Mouse (Mus musculus): ENCODE results near the gene F12. TPM values are rescaled to one million over a fixed set of nuclear protein-coding genes. Genes with fewer than 3 reads are reported as not detected.

The F12 gene
- not detected for polyA plus RNA-seq (2014; fragmentation: Illumina TruSeq; extraction: RNeasy Lipid Tissue Mini Kit (QIAGEN cat#74804); ENCODE audit: low read depth, low replicate concordance)

DNA sequence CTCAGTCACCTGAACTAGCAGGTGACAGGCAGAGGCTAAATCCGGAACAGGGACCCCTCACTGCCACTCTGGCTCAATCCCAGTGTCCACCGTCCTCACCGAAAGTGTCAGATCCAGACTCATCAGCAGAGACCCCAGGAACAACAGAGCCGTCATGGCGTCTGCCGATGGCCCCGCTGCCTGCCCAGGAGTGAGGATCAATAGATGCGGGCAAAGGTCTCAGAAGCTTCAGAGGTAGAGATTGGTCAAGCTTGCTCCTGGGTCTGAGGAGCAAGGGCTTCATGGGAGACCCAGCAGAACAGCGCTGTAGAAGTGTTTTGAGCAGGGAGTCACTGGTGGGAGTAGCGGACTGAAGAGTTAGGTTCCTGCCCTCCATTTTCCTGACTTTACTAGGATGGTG, at the start of gene F12:
Gene F12 (minus strand): TSS at position 181 of the 400 bp plus-strand sequence.

DNA sequence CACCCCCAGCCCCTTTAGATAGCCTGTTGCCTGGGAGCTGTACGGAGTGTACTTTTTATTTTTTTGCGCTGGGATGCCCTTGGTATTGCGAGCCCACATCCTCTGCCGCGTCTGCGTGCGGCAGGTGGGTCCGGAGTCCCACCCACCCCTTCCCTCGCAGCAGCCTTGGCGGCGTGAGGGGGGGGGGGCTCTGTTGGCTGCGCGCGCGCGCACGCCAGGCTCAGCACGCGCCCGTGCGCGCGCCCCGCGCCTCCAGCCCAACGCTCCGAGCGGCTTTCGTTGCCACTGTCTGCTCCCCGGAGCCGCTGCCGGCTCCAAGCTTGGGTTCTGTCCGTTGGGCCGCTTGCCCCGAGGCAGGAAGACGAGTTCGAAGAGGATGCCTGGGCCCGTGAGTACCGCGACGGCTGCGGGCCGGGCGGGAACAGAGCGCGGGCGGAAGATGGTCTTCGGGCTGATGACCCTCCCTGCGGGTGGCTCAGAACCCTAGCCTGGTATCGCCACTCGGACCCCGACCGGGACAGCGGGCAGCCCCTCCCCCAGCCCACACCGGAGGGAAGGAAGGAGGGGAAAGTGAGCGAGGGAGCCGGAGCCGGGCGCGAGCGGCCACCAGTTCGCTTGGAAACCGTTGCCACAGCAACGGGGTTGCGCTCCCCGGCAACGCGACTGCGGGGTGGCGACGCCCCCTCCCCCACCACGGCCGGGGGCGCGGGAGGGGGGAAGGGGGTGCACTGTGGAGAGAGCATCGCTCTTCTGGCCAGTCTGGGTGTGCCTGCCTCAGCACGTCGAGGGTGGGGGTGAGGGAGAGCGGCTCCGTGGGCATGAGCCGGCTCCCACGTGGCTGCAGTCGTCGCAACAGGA, 37.7 kb upstream of the F12 start, which contains the start of gene Prr7:
Gene Prr7 (plus strand): TSS at position 241 of the 858 bp plus-strand sequence.

GRCm38 (mm10) chr13:55444937-55445315, 18.3 kb upstream of the F12 start, which contains the start of gene Grk6:
Grk6 (plus strand) TSS chr13:55445072.

DNA sequence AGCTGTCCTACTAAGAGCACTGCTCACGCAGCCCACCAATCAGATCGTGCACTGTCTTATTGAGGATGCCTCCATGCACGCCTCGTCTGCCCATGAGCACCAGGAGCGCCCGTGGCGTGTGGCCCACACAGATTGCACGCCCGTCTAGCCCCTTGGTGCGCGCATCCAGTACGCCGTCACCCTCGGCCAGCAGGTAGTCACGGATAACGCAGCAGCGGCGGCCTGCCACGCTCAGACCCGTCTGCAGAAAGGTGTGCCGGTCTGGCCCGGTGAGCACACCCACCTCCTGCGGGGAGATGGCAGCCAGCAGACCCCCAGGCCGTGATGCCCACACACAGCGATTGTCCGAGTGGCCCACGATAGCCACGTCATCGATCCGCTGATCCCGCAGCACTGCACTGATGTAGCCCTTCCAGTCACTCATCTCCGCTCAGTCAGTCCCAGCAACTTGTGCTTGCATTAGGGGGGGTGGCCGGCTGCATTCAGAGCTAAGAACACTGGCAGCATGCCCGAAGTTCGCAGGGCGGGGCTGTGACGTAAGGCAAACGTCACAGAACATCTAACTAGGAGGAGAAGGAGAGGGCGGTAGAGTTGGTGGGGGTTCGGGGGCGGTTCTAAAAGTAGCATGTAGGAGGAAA, 11.7 kb downstream of the F12 start, which contains the start of gene Pfn3:
Gene Pfn3 (minus strand): TSS at position 490 of the 638 bp plus-strand sequence.

DNA sequence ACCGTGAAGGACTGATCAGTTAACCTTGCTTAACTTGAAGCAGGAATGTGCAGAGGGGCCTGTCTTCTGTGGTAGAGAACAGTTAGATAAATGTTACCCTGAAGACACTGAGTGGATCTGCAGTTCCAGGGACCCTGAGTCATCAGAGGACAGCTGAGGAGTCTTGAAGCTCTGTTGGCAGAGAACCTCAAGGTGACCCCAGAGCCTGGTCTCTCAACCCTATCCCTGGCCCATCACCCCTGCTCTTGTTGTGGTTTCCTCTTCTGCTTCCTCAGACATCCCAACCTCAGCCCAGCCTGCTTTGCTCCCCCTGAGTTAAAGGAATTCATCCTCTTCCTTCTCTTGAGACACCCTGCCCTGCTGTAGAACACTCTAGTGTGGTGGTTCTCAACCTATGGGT, 28.5 kb downstream of the F12 start, which contains the start of gene Slc34a1:
Gene Slc34a1 (plus strand): TSS at position 100 of the 400 bp plus-strand sequence.

GRCm38 (mm10) chr13:55369531-55370114, 57.0 kb downstream of the F12 start, which contains the start of gene Rgs14:
Rgs14 (plus strand) TSS chr13:55369732.

Other genes starting within 250 kb of the F12 start
- gene Nsd1, start 217.0 kb downstream of the F12 start, polyA plus RNA-seq (2014; fragmentation: Illumina TruSeq; extraction: RNeasy Lipid Tissue Mini Kit (QIAGEN cat#74804); ENCODE audit: low read depth, low replicate concordance) = 22.6 TPM
- gene Prelid1, start 106.3 kb downstream of the F12 start, polyA plus RNA-seq (2014; fragmentation: Illumina TruSeq; extraction: RNeasy Lipid Tissue Mini Kit (QIAGEN cat#74804); ENCODE audit: low read depth, low replicate concordance) = 35.7 TPM
- 62.0 TPM for gene Rab24, start 104.8 kb downstream of the F12 start, polyA plus RNA-seq (2014; fragmentation: Illumina TruSeq; extraction: RNeasy Lipid Tissue Mini Kit (QIAGEN cat#74804); ENCODE audit: low read depth, low replicate concordance)
- not detected for gene Mxd3, start 97.0 kb downstream of the F12 start, polyA plus RNA-seq (2014; fragmentation: Illumina TruSeq; extraction: RNeasy Lipid Tissue Mini Kit (QIAGEN cat#74804); ENCODE audit: low read depth, low replicate concordance)
- 50.8 TPM for gene Lman2, start 64.0 kb downstream of the F12 start, polyA plus RNA-seq (2014; fragmentation: Illumina TruSeq; extraction: RNeasy Lipid Tissue Mini Kit (QIAGEN cat#74804); ENCODE audit: low read depth, low replicate concordance)
- gene Rgs14, start 57.1 kb downstream of the F12 start, polyA plus RNA-seq (2014; fragmentation: Illumina TruSeq; extraction: RNeasy Lipid Tissue Mini Kit (QIAGEN cat#74804); ENCODE audit: low read depth, low replicate concordance) = 0.58 TPM
- not detected for gene Slc34a1, start 28.6 kb downstream of the F12 start, polyA plus RNA-seq (2014; fragmentation: Illumina TruSeq; extraction: RNeasy Lipid Tissue Mini Kit (QIAGEN cat#74804); ENCODE audit: low read depth, low replicate concordance)
- gene Pfn3, start 11.6 kb downstream of the F12 start, polyA plus RNA-seq (2014; fragmentation: Illumina TruSeq; extraction: RNeasy Lipid Tissue Mini Kit (QIAGEN cat#74804); ENCODE audit: low read depth, low replicate concordance) = not detected
- 19.9 TPM for gene Grk6, start 18.3 kb upstream of the F12 start, polyA plus RNA-seq (2014; fragmentation: Illumina TruSeq; extraction: RNeasy Lipid Tissue Mini Kit (QIAGEN cat#74804); ENCODE audit: low read depth, low replicate concordance)
- gene Prr7, start 37.5 kb upstream of the F12 start, polyA plus RNA-seq (2014; fragmentation: Illumina TruSeq; extraction: RNeasy Lipid Tissue Mini Kit (QIAGEN cat#74804); ENCODE audit: low read depth, low replicate concordance) = not detected
- 7.0 TPM for gene Dbn1, start 61.3 kb upstream of the F12 start, polyA plus RNA-seq (2014; fragmentation: Illumina TruSeq; extraction: RNeasy Lipid Tissue Mini Kit (QIAGEN cat#74804); ENCODE audit: low read depth, low replicate concordance)
- gene Pdlim7, start 86.9 kb upstream of the F12 start, polyA plus RNA-seq (2014; fragmentation: Illumina TruSeq; extraction: RNeasy Lipid Tissue Mini Kit (QIAGEN cat#74804); ENCODE audit: low read depth, low replicate concordance) = 65.4 TPM
- gene Dok3, start 102.5 kb upstream of the F12 start, polyA plus RNA-seq (2014; fragmentation: Illumina TruSeq; extraction: RNeasy Lipid Tissue Mini Kit (QIAGEN cat#74804); ENCODE audit: low read depth, low replicate concordance) = 2.6 TPM
- 15.0 TPM for gene Ddx41, start 109.9 kb upstream of the F12 start, polyA plus RNA-seq (2014; fragmentation: Illumina TruSeq; extraction: RNeasy Lipid Tissue Mini Kit (QIAGEN cat#74804); ENCODE audit: low read depth, low replicate concordance)
- 48.4 TPM for gene Fam193b, start 144.3 kb upstream of the F12 start, polyA plus RNA-seq (2014; fragmentation: Illumina TruSeq; extraction: RNeasy Lipid Tissue Mini Kit (QIAGEN cat#74804); ENCODE audit: low read depth, low replicate concordance)
- 97.7 TPM for gene Tmed9, start 146.9 kb upstream of the F12 start, polyA plus RNA-seq (2014; fragmentation: Illumina TruSeq; extraction: RNeasy Lipid Tissue Mini Kit (QIAGEN cat#74804); ENCODE audit: low read depth, low replicate concordance)
- 10.3 TPM for gene B4galt7, start 173.1 kb upstream of the F12 start, polyA plus RNA-seq (2014; fragmentation: Illumina TruSeq; extraction: RNeasy Lipid Tissue Mini Kit (QIAGEN cat#74804); ENCODE audit: low read depth, low replicate concordance)
- 17.0 TPM for gene Caml, start 196.2 kb upstream of the F12 start, polyA plus RNA-seq (2014; fragmentation: Illumina TruSeq; extraction: RNeasy Lipid Tissue Mini Kit (QIAGEN cat#74804); ENCODE audit: low read depth, low replicate concordance)
- gene Ddx46, start 208.2 kb upstream of the F12 start, polyA plus RNA-seq (2014; fragmentation: Illumina TruSeq; extraction: RNeasy Lipid Tissue Mini Kit (QIAGEN cat#74804); ENCODE audit: low read depth, low replicate concordance) = 25.7 TPM